Mouse (Mus musculus): ENCODE data around the gene 9530003J23Rik.
"Not testable (repeated sequence)": the region's sequence is repeated elsewhere in the genome, so short reads cannot be mapped to it uniquely, and the experiment has no call there.

Gene 9530003J23Rik

GRCm38 (mm10) chr10:117225094-117225493, 13.4 kb downstream of the 9530003J23Rik start:
- DNase-seq (ENCODE audit: low read depth, low spot score): peak; percentile 66

GRCm38 (mm10) chr10:117224102-117224990, 14.2 kb downstream of the 9530003J23Rik start, which contains the start of gene Yeats4:
Gene Yeats4 (minus strand): TSS chr10:117224507.
- DNase-seq (ENCODE audit: low read depth, low spot score): peak; percentile 98

- no peak for DNase-seq (ENCODE audit: low read depth, low spot score)
These were observed 14.8 kb downstream of the 9530003J23Rik start for GRCm38 (mm10) chr10:117223758-117224101.

DNA sequence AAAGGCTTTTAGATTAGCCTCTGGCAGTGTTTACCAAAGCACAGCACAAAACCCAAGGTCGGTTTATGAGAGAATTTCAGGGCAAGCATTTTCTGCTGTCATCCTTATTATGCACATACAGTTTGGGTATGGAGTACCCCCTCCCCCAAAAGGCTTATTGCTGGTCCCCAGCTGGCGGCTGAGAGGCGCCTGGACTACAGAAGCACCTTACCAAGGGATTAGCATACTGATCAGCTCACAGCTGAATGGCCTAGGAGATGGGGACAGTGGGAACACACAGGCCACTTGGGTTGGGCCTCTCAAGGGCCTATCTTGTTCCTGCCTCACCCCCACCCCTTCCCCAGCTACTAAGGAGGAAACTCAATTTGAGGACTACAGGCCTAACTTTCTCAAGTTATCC, 15.7 kb downstream of the 9530003J23Rik start:
- DNase-seq (ENCODE audit: low read depth, low spot score): no peak

- DNase-seq (ENCODE audit: low read depth, low spot score): no peak
These were observed 20.2 kb downstream of the 9530003J23Rik start for GRCm38 (mm10) chr10:117218351-117218750.

GRCm38 (mm10) chr10:117217246-117217840, 21.2 kb downstream of the 9530003J23Rik start:
- peak; percentile 70 for DNase-seq (ENCODE audit: low read depth, low spot score)

GRCm38 (mm10) chr10:117216793-117217192, 21.7 kb downstream of the 9530003J23Rik start:
- peak; percentile 88 for DNase-seq (ENCODE audit: low read depth, low spot score)

- peak; percentile 96 for DNase-seq (ENCODE audit: low read depth, low spot score)
These were observed 22.4 kb downstream of the 9530003J23Rik start for GRCm38 (mm10) chr10:117216132-117216495.

DNA sequence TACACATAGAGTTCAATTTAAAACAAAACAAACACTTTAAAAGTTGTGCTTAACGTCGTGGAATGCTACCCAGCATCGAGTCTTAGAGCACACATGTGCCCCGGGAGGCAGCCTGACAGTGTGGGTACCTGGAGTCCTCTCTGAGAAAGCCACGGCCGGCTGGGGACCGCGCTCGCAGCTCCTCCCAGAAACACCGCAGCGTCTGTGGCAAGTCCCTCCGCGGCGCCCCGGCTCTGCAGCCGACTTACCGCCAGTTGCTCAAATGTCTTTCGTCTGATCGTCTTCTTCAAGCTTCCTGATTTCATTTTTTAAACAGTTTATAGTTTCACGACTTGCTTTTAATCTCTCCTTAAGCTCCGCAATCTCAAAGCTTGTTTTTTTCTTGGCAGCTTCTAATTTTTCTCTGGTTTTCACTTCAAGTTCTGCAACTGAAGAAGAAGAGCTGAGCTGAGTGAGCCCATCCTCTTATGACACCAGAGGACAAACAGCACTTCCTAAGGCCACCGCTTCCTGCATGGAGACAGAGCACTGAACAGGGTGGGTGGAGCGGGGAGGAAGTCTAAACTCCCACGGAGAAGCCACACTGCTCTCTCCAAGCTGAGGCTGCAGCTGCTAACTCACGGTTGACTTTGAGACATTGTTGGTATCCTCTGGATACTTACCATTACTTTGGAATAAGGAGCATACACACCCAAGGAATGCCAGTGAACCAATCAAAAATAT, 22.9 kb downstream of the 9530003J23Rik start:
- peak; percentile 74 for DNase-seq (ENCODE audit: low read depth, low spot score)

GRCm38 (mm10) chr10:117211023-117211422, 27.5 kb downstream of the 9530003J23Rik start:
- DNase-seq (ENCODE audit: low read depth, low spot score): no peak

GRCm38 (mm10) chr10:117209469-117209938, 29.0 kb downstream of the 9530003J23Rik start:
- peak; percentile 72 for DNase-seq (ENCODE audit: low read depth, low spot score)

- DNase-seq (ENCODE audit: low read depth, low spot score): not testable (repeated sequence)
These were observed 29.7 kb downstream of the 9530003J23Rik start for GRCm38 (mm10) chr10:117208787-117209186.

- no peak for DNase-seq (ENCODE audit: low read depth, low spot score)
These were observed 30.3 kb downstream of the 9530003J23Rik start for GRCm38 (mm10) chr10:117208221-117208620.

GRCm38 (mm10) chr10:117206070-117206469, 32.4 kb downstream of the 9530003J23Rik start:
- no peak for DNase-seq (ENCODE audit: low read depth, low spot score)

DNA sequence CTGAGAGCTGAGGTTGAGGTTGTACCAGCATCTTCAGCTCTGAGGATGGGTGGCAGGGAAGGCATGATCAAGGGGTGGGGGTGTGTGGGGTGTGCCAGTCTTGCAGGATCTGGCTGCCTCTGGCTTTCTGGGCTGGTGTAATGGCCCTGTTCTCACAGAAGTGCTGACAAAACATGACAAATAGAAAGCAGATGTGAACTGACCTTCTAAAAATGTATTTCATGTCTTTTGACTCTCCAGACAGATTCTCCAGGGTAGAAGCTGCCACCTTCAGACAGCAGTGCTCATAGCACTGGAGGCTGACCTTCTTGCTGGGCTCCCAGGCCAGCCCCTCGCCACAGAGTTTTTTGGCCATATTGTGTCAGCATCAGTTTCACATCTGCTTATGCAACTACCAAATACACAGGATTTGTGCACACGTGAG, 34.9 kb downstream of the 9530003J23Rik start:
- DNase-seq (ENCODE audit: low read depth, low spot score): peak; percentile 69

- DNase-seq (ENCODE audit: low read depth, low spot score): no peak
These were observed 35.4 kb downstream of the 9530003J23Rik start for GRCm38 (mm10) chr10:117202981-117203557.

GRCm38 (mm10) chr10:117199701-117200100, 38.8 kb downstream of the 9530003J23Rik start:
- no peak for DNase-seq (ENCODE audit: low read depth, low spot score)

DNA sequence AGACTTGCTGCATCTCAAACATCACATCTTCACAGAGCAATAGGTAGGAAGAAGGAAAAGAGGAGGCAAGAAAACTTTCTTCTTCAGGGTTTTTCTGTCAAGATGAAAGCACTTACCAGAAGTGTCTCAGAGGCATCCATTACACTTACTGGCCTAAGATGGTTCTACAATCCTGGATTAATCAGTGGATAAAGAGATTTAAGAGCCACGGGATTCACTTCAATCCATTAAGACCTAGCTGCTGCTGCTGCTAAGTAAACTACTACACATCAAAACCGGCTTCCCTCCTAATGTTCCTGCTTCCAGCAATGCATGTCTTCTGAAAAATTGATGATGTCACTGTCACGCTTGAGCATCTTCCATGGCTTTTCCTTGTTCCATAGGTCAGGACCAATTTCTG, 41.8 kb downstream of the 9530003J23Rik start:
- DNase-seq (ENCODE audit: low read depth, low spot score): no peak

GRCm38 (mm10) chr10:117195748-117196147, 42.8 kb downstream of the 9530003J23Rik start:
- DNase-seq (ENCODE audit: low read depth, low spot score): no peak

DNA sequence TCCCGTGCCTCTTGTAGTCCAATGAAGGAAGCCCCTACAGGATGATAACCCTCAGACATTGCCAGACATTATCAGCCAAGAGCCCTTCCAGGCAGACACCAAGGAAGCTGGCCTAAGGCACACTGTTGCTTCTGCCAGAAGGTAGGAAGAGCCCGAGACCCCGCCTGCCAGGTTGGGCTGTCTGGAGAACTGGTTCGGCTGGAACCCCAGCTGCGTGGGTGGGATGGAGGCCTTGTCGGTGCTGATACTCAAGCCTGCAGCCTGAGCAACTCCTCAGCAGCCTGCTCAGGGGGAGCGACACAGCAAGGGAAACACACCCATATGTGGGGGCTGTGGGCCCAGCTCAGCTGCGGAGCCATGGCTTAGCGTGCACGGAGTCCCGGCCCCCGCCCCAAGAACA, 43.5 kb downstream of the 9530003J23Rik start:
- DNase-seq (ENCODE audit: low read depth, low spot score): no peak

DNA sequence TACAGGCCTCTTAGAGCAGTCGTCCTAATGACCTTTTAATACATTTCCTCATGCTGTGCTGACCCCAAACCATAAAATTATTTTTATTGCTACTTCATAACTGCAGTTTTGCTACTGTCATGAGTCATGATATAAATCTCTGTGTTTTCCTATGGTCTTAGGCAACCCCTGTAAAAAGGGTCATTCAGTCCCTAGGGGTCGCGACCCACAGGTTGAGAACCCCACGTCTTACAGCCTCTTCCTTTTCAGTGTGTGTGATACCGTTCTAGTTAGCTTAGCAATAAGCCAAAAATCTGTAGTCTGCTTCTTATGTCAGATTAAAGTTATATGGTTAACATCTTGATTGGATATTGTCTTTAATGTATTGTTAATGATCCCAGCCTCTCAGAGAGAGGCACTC, 45.1 kb downstream of the 9530003J23Rik start:
- no peak for DNase-seq (ENCODE audit: low read depth, low spot score)
